In genomic region chr4:82400536-82400935, GRCm38 (mm10) we compare ENCODE assay signal across 8 mouse cellular contexts.
DNase-seq lines count a peak whose midpoint lies in the region; ATAC-seq and TF ChIP-seq lines count a peak whose summit lies in the region.

No protein-coding gene starts in this region.

- H3K9me3 ChIP-seq in embryonic facial prominence, embryonic 11.5 days (replicated peaks; ENCODE audit: control insufficient read depth, low read length): no peaks in the 10 kb centered on the region
- H3K9me3 ChIP-seq in hindbrain, embryonic 12.5 days (replicated peaks): no peaks in the 10 kb centered on the region
- no peaks in the 10 kb centered on the region for H3K9me3 ChIP-seq in liver, postnatal 0 days (ENCODE audit: low read length)
- no peaks in the 10 kb centered on the region for H3K9me3 ChIP-seq in stomach, embryonic 14.5 days (ENCODE audit: control insufficient read depth, low read depth, low read length)

- TF ChIP-seq CTCF in liver, postnatal 0 days (IDR thresholded peaks at IDR 0.05; ENCODE audit: low read depth): no peak

- H3K4me1 ChIP-seq in embryonic facial prominence, embryonic 11.5 days (ENCODE audit: control insufficient read depth, insufficient read depth, low read length): peaks cover 8% of the 10 kb centered on the region
- peaks cover 26% of the 10 kb centered on the region for H3K4me1 ChIP-seq in hindbrain, embryonic 12.5 days
- peaks cover 17% of the 10 kb centered on the region for H3K4me1 ChIP-seq in liver, postnatal 0 days (ENCODE audit: insufficient read depth)
- peaks cover 42% of the 10 kb centered on the region for H3K4me1 ChIP-seq in stomach, embryonic 14.5 days (ENCODE audit: control insufficient read depth, insufficient read depth, low read length)

- no peak for TF ChIP-seq EP300 in liver, postnatal 0 days (IDR thresholded peaks at IDR 0.05; ENCODE audit: low read depth)

- H3K9ac ChIP-seq in embryonic facial prominence, embryonic 11.5 days (replicated peaks; ENCODE audit: low read length): no peak overlapping the region
- 0 out of 2 replicates have a peak overlapping the region, but pooled peaks have one; percentile 6 for H3K9ac ChIP-seq in hindbrain, embryonic 12.5 days
- no peak overlapping the region for H3K9ac ChIP-seq in liver, postnatal 0 days (replicated peaks)
- H3K9ac ChIP-seq in stomach, embryonic 14.5 days (replicated peaks; ENCODE audit: low read depth, low read length): no peak overlapping the region

- H3K36me3 ChIP-seq in embryonic facial prominence, embryonic 11.5 days (replicated peaks; ENCODE audit: control insufficient read depth, insufficient read depth, low read depth, low read length): no peaks in the 10 kb centered on the region
- H3K36me3 ChIP-seq in hindbrain, embryonic 12.5 days: no peaks in the 10 kb centered on the region
- no peaks in the 10 kb centered on the region for H3K36me3 ChIP-seq in liver, postnatal 0 days (replicated peaks; ENCODE audit: insufficient read depth, low read length)
- H3K36me3 ChIP-seq in stomach, embryonic 14.5 days (ENCODE audit: control insufficient read depth, insufficient read depth, low read length): no peaks in the 10 kb centered on the region

- H3K27ac ChIP-seq in embryonic facial prominence, embryonic 11.5 days (replicated peaks; ENCODE audit: low read depth, low read length): 0 out of 2 replicates have a peak overlapping the region, but pooled peaks have one; percentile 16
- H3K27ac ChIP-seq in hindbrain, embryonic 12.5 days: peak overlapping the region; percentile 44; the same call in 1 of the 2 replicates
- peak overlapping the region; percentile 59; the same call in 1 of the 2 replicates for H3K27ac ChIP-seq in liver, postnatal 0 days (ENCODE audit: low read depth)
- H3K27ac ChIP-seq in stomach, embryonic 14.5 days (ENCODE audit: low read length): peak overlapping the region; percentile 40; the same call in 1 of the 2 replicates

- ATAC-seq in cerebellum, adult (ENCODE audit: insufficient number of reproducible peaks, low FRiP score, low TSS enrichment): no peak
- ATAC-seq in embryonic facial prominence, embryonic 11.5 days (replicated peaks; ENCODE audit: insufficient number of reproducible peaks, low FRiP score, low TSS enrichment, low read depth): 0 out of 2 replicates have a peak, but pooled peaks have one; percentile 21
- ATAC-seq in hindbrain, embryonic 12.5 days (ENCODE audit: low FRiP score): no peak
- ATAC-seq in liver, postnatal 0 days: no peak
- peak; percentile 48; the same call in 1 of the 2 replicates for ATAC-seq in stomach, embryonic 14.5 days (ENCODE audit: insufficient number of reproducible peaks, insufficient read depth, low FRiP score, low read depth)
- ATAC-seq in megakaryocyte-erythroid progenitor cell, adult 5-6 weeks (replicated peaks; ENCODE audit: low FRiP score, low TSS enrichment, poor library complexity, severe bottlenecking): no peak

- peak; percentile 37 for DNase-seq in cerebellum, adult 11-12 months
- peak; percentile 50 for DNase-seq in embryonic facial prominence, embryonic 11.5 days (ENCODE audit: low spot score)
- DNase-seq in liver, postnatal 0 days: no peak
- no peak for DNase-seq in layer of hippocampus, adult 9-11 months

- 15% methylated on average over 5 of the region's 5 CpGs for WGBS in embryonic facial prominence, embryonic 11.5 days
- WGBS in hindbrain, embryonic 12.5 days: 19% methylated on average over 5 of the region's 5 CpGs
- WGBS in liver, postnatal 0 days (ENCODE audit: insufficient replicate concordance): 28% methylated on average over 5 of the region's 5 CpGs
- WGBS in stomach, embryonic 14.5 days: 16% methylated on average over 5 of the region's 5 CpGs

- H3K4me3 ChIP-seq in embryonic facial prominence, embryonic 11.5 days (ENCODE audit: low read depth, low read length): no peak overlapping the region
- H3K4me3 ChIP-seq in hindbrain, embryonic 12.5 days: no peak overlapping the region
- no peak overlapping the region for H3K4me3 ChIP-seq in liver, postnatal 0 days (ENCODE audit: low read depth, low read length)
- H3K4me3 ChIP-seq in stomach, embryonic 14.5 days (ENCODE audit: low read depth, low read length): no peak overlapping the region

- no peaks in the 10 kb centered on the region for H3K27me3 ChIP-seq in embryonic facial prominence, embryonic 11.5 days (ENCODE audit: control insufficient read depth, insufficient read depth, low read length)
- H3K27me3 ChIP-seq in hindbrain, embryonic 12.5 days: no peaks in the 10 kb centered on the region
- H3K27me3 ChIP-seq in liver, postnatal 0 days (ENCODE audit: insufficient read depth, low read length): no peaks in the 10 kb centered on the region
- H3K27me3 ChIP-seq in stomach, embryonic 14.5 days (ENCODE audit: control insufficient read depth, insufficient read depth, low read length): no peaks in the 10 kb centered on the region

- H3K4me2 ChIP-seq in embryonic facial prominence, embryonic 11.5 days (ENCODE audit: low read depth, low read length): no peak overlapping the region; the same call in 1 of the 2 replicates
- H3K4me2 ChIP-seq in hindbrain, embryonic 12.5 days (replicated peaks): peak overlapping the region; percentile 17; the same call in 1 of the 2 replicates
- no peak overlapping the region for H3K4me2 ChIP-seq in liver, postnatal 0 days (ENCODE audit: low read depth, low read length)
- no peak overlapping the region for H3K4me2 ChIP-seq in stomach, embryonic 14.5 days (replicated peaks; ENCODE audit: low read depth, low read length)

Comparison
In these comparisons a context has a peak if more than half of its experiments do, and no peak if none do; other contexts are left out.
1. DNase-seq: peak in cerebellum, adult 11-12 months (single experiment) and embryonic facial prominence, embryonic 11.5 days (single experiment); none in liver, postnatal 0 days (single experiment) and layer of hippocampus, adult 9-11 months (single experiment).
2. ATAC-seq: peak in embryonic facial prominence, embryonic 11.5 days (single experiment) and stomach, embryonic 14.5 days (single experiment); none in cerebellum, adult (single experiment), hindbrain, embryonic 12.5 days (single experiment), liver, postnatal 0 days (single experiment) and megakaryocyte-erythroid progenitor cell, adult 5-6 weeks (single experiment).
3. Peak in every context shown above with its lines, with median percentiles within 50 percentile points of each other: H3K27ac ChIP-seq.